Mouse (Mus musculus): ENCODE measurements at regions not wholly inside any gene's neighbourhood (a gene's known extent, or its start where the extent isn't known, plus 50 kb on each side); places are given as distances from the start of the nearest gene placed in this dataset.

- no peak for TF ChIP-seq POLR2A (IDR thresholded peaks at IDR 0.05; ENCODE audit: low read depth, low read length)
- TF ChIP-seq CTCF (IDR thresholded peaks at IDR 0.05; ENCODE audit: borderline replicate concordance, insufficient read depth, low read length): no peak
Observed at GRCm38 (mm10) chr11:57958233-57958632, 50.6 kb upstream of the Larp1 start.

Measured in embryonic fibroblast, embryonic 13.5 days (primary cell).